Mouse (Mus musculus): ENCODE measurements around the gene Rere.

GRCm38 (mm10) chr4:150649327-150649726, 367.9 kb downstream of the Rere start:
- TF ChIP-seq CTCF (IDR thresholded peaks at IDR 0.05; ENCODE audit: control insufficient read depth, insufficient read depth, insufficient replicate concordance, low read depth, low read length) (no peak), POLR2A (IDR thresholded peaks at IDR 0.05; ENCODE audit: control insufficient read depth, low read depth, low read length) (no peak)
